Mouse (Mus musculus) embryo, embryonic 9.5 days (tissue): ENCODE results near the gene Chic2.

Experiments used
- DNase-seq: peaks from one replicate; pipeline ENCODE4 v3.0.0-alpha.2; 2017; ENCODE audit errors: extremely low spot score

Gene Chic2

DNA sequence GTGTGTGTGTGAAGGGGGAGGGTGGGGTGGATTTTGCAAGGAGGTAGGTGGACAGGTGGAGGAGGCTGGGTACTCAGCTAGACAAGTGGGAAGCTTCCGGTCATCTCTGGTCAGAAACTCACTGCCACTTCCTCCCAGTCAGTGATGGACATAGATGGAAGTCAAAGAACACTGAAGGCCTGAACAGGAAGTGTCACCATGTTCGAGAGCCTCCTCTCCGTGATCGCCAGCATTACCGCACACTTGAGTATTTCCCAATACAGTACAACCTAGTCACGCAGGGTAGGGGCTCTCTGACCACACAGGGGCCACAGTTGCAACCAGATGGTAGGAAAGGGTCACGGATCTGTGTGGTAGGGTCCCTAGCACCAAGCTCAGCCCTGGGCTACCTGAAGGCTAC is 69.1 kb downstream of the Chic2 start:
- no peak for DNase-seq

DNA sequence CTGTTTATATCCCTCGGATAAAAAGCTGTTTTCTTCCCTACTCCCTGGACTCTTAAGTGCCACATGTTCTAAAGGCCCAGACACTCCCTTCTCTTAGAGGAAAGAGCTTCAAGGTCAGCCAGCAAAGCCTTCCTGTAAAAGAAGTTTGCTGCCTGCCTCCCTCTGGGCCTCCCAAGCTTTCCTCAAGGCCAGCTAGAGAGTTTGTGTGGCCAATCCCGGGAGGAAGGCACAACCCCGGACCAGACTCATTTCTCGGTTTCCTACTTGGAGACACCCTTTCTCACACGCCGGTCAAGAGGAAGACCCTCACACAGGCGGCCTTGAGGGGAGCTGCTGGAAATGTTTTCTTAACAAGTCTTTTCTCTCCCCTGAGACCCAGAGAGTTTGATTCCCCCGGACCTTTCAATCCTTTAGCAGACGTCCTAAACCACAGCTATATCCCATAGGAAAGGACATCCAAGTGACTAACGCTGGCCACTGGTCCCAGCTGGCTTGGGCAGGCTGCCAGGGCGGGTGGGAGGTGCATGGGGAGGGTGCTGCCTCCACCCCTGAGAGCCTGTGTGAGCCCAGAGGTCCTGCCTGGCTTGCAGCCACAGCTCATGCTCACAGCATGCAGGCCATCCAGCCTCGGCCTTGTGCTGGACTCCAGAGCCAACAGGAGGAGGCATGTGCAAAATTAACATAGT is 69.7 kb downstream of the Chic2 start:
- DNase-seq: no peak

DNA sequence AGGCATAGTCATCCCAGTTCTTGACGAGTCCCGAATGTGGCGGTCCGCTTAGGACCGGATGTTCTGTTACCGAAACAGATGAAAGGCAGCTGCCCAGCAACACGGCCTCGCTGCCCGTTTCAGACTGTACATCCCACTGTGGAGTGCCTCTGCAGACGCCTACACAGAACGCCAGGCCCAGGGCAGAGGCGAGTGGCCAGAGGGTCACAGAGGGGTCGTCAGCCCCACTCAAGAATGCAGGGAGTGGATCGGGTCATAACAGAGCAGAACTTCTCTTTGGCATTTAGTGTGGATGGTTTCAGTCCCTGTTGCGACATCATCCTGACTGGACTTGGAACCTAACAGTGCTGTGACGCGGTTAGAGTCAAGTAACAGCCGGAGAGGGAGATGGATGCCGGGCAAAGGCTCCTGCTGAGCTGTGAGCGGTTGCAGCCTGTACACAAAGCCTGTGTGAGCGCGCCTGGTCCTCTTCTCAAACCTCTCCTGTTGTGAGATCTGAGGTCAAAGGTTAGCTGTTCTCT is 70.5 kb downstream of the Chic2 start:
- DNase-seq: peak; percentile 46

DNA sequence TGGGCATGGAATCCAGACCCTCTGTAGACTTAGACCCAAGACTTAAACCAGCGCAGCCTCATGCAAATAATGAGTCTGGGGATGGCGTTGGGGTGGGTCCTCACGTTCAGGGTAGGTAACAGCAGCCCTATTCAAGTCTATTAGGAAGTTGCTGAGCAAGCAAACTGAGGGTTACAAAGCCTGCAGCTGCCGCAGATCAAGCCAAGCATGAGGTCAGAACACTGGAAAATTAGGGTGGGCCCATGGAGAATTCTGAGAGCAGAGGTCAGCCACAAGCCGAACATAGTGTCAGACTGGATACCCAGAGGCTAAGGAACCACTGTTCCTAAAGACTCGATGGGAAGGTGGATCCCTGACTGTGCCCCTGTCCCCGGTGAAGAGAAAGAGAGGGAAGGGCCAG is 73.2 kb downstream of the Chic2 start:
- DNase-seq: no peak

DNA sequence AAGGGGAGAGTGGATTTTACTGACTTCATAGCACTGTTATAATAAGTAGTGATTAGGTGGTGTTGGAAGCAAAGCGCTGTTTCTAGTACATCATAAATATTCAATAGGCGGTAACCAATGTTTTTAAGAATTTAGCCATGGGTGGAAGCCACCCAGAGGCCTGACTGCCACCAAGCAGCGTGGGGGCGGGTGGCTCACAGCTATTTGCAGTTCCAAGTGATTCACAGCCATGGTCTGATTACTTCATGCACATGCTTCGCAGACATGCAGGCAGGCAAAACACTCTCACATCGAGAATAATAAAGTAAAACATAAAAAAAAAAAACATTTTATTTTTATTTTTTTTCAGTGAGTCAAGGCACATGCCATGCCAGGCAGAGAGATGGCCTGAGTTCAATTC is 75.2 kb downstream of the Chic2 start:
- no peak for DNase-seq

DNA sequence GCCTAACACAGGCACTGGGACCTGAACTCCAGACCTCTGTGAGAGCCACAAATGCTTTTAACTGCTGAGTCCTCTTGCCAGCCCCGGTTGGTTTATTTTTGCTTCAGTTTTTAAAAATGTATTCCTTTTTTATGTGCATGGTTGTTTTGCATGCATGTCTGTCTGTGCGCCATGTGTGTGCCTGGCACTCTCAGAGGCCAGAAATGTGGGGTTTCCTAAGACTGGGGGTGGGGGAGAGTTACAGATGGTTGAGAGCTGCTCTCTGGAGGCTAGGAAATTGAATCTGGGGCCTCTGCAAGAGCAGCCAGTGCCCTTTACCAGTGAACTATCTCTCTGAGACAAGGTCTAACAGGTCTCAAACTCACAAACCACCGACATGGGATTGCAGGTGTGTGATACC is 76.7 kb downstream of the Chic2 start:
- DNase-seq: no peak

DNA sequence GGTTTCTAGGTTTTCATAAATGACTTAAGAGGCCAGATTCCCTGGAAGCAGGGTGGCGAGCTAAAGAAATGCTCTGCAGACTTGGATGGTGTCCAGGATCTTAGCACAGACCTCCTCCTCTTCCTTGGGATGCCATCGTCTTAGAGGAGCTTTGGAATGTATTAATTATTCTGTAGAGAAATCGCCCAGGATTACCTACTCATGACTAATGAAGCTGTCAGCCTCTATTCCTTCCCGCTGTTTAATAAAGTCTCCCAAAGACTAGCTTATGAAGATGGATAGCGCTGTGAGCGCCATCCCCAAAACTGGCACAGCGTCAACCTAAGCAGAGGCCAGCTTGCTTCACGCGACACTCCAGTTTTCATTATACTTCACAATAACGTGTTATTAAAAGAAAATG is 77.7 kb downstream of the Chic2 start:
- DNase-seq: no peak

DNA sequence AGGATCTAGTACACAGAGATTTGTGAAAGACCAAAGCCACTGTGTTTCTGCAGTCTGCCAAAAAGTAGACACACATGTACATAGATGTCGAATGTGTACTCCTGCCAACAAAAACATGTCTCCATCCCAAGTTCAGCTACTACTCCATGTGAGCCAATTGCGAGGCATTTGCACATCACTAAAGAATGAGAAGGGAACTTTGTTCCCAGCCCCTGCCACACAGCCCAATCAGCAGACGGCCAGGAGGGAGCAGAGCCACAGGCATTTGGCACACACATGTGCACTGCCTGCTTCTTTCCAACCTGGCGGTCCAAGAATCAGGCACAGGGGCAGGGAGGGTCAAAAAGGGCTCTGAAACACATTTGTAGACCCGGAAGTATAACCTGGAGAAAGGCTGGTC is 81.8 kb downstream of the Chic2 start:
- no peak for DNase-seq

DNA sequence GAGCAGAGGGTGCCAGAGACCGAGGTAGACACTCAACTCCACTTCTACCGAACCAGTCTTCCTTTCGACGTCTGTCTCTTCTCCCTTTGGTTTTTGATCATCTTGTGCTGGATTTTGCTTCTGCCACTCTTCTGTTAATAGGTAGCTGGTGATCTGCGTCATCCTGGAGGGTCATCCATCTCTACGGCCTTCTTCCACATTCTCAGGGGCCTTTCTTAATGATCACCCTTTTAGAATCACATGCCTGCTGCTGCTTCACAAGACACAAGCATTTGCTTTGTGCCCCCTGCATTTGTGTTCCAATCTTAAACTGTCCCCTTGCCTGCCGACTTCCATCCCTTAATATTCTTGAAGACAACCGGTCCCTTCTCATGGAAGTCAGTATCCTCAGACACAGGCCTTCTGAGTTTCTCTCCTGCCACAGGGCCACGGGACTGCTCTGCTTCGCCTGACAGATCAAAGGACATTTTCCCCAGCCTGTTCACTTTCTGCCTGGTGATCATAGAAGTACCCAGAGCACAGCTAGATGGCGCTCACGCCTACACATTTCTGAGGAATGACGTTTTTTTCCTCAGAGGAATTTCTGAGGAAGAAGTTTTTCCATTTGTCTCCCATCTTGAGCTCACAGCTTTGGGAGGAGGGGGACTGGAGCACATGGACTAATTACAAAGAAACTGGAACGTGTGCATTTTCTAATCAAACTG is 83.6 kb downstream of the Chic2 start:
- peak; percentile 81 for DNase-seq

DNA sequence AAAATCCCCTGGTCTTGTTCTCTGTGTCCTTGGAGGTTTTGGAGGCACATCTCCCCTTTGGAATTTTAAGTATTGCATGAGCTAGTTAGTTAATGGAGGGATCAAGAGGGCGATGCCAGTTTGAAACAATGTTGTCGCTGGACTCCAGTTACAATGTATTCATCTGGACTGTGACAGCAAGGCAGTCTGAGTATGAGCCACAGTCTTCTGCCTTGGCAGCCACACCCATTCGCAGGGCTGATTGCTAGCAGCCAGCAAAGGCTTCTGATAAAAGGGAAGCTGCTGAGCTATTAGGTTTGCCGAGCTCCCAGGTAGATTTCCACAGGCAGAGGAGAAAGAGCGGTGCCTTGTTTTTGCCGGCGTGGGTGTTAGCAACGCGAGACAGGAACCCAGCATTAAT is 84.3 kb downstream of the Chic2 start:
- no peak for DNase-seq

DNA sequence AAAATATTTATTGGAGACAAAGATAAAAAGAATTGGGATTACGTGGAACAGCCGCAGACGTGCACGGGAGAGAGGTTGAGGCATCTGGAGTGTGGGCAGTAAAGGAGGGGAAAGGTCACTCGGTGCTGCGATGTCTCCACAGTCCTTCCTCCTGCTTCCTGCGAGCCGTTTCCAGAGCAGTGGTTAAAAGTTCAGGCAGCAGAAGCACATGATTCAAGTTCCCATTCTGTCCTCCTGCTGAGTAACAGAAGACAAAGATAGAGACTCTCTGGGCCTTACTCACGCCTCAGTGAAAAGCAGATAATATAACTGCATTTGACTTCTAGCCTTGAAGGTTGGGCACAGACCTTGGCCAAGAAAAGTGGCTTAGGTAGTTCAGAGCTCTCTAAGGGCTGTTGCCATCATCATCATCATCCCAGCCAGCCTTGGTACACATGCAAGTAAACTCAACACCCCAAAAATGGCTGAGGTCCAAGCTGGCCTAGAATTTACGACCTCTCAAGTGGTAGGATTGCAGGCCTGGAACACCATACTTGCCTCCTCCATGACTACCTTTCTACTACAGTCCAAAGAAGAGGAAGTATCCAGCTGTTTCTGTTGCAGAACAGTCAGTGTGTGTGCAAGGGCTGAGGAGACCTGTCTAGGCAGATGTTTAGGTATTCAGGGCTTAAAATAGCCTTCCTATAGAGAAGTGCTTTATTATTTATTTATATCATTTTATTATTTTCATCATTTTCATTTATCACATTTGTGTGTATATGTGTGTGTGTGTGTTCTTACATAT is 87.1 kb downstream of the Chic2 start:
- no peak for DNase-seq

DNA sequence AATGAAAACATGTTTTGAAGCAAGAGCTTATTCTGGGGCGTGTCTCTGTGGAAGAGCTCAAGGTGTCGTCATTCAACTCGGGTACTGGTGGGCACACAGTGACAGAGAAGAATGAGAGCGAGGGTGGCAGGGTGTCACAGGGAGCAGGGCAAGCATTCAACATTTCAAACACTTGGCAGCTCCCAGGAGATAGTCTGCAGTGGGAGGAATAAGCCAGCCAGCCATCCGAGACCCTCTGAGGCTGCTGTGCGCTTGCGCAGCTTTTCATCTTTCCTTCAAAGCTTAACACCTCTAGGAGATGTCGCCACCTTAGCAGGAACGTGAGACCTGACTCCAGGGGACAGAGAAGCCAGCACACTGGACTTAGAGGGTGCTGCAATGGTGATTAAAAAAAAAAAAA is 88.2 kb downstream of the Chic2 start:
- DNase-seq: no peak

DNA sequence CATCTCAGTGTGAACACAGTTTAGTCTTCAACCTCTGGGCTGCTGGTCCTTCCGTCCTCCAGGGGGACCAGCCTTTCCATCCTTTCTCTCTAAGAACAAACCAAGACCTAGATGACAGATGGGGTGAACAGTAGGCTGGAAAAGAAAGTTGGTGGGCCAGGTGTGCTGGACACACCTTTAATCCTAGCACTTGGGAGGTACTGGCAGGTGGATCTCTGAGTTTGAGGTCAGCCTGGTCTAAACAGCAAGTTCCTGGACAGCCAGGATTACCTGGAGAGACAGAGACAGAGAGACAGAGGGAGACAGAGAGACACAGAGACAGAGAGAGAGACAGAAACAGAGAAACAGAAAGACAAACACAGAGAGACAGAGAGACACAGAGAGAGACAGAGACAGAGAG is 89.0 kb downstream of the Chic2 start:
- DNase-seq: no peak

DNA sequence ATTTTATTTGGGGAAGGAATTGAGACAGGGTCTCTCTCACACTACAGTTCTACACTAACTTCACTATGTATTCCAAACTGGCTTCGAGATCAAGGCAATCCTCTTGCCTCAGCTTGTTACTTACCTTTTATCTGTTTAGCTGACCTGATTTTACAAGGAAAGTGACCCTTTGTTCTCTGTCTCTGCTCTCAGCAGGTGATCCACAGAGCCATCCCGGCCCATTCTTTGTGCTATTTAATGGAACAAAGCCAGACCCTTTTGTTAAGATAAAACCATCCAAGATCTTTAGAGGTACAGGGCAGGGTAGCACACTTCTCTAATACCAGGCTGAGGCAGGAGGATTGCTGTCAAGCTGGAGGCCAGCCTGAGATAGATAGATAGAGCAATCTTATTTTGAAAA is 91.6 kb downstream of the Chic2 start:
- no peak for DNase-seq

DNA sequence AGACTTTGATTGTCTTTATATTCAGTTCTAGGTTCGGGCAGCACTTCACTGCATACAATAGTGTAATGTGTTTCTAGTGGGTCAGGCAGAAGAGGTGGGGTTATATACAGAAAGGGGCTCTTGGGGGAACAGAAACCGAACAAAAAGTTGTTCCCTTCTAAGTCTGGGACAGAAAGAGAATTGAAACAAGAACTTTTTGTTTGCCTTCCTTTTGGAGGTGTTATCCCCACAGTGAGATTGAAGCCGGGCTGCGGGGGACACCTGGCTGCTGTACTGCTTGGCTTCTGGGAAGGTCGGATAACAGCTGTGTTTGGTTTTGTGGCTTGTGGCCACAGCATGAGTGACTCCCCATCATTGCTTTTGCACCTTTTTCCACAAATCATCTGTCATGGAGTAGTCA is 93.2 kb downstream of the Chic2 start:
- no peak for DNase-seq

DNA sequence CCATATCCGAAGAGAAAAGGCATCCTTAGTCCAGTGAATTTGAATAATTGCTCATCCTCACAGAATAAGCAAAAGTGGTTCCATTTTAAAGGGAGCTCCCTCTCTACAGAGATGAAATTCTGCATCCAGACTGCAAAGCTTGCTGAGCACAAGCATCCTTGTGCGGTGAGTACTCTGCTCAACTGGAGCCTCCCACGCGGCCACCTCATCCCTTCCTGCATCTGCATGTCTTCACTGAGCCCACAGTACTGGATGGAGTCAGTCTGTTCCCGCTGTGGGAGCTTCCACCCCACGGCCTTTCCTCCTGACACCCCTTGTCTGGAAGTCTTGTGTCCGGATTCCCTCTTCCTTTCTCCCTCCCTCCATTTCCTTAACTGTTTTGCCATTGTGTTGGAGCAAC is 95.3 kb downstream of the Chic2 start:
- no peak for DNase-seq

DNA sequence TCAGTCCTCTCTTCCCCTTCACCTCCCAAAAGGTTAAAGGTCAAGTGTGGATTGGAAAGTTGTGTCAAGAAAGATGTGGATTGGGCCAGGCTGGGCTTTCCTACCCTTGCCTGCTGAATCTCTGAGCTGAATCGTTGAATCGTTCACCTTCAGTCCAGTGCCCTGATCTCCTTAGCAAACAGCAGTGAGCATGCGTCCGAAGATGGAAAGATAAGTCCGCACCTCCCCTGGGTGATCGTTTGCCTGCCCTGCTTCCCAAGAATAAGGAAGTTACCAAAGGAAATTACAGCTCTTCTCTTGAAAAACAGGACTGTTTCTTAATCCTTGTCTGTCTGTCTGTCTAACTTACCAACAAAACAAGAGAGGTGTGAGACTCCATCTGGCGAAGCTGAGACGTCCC is 96.1 kb downstream of the Chic2 start:
- no peak for DNase-seq
